Mouse (Mus musculus) cortical plate, adult 2 months (tissue): ENCODE measurements around the gene Rps3. TPM values are rescaled to one million over a fixed set of nuclear protein-coding genes. Genes with fewer than 3 reads are reported as not detected.

Source experiments
- H3K27ac ChIP-seq: fragments of 200-500 bp; 2 replicates; pipeline ENCODE4 v1.5.1; 2012; ENCODE audit warnings: low read length, control low read depth, inconsistent platforms; ENCODE audit not compliant: insufficient read depth
- H3K4me1 ChIP-seq: fragments of 200-500 bp; 2 replicates; pipeline ENCODE4 v1.6.1; 2011; ENCODE audit warnings: low read length; ENCODE audit not compliant: control insufficient read depth, insufficient read depth
- H3K4me3 ChIP-seq: fragments of 200-500 bp; 2 replicates; pipeline ENCODE4 v1.5.1; 2011; ENCODE audit warnings: mild to moderate bottlenecking, low read length, control low read depth; ENCODE audit not compliant: insufficient read depth
- CTCF ChIP-seq: fragments of 200-500 bp; IDR thresholded peaks from 2 replicates; pipeline ENCODE4 v1.5.1; 2011; ENCODE audit warnings: mild to moderate bottlenecking, control low read depth, low read length; ENCODE audit not compliant: insufficient read depth; ENCODE audit errors: extremely low read depth
- POLR2A ChIP-seq: fragments of 200-500 bp; IDR thresholded peaks from 2 replicates; pipeline ENCODE4 v1.6.1; 2011; ENCODE audit warnings: mild to moderate bottlenecking, low read length, control low read depth; ENCODE audit not compliant: insufficient read depth; ENCODE audit errors: extremely low read depth
- polyA plus RNA-seq: library from polyadenylated mRNA; depleted of rRNA; stranded (reverse); fragments of >200 nt; gene quantifications from 2 replicates; pipeline ENCODE4 v1.2.3, GENCODE M21; 2012

Rps3 gene
- polyA plus RNA-seq, 1 experiment = 530 TPM

GRCm38 (mm10) chr7:99449063-99449462 is 34.5 kb downstream of the Rps3 start:
- Histone ChIP-seq H3K27ac (no peak overlapping the region), H3K4me1 (peaks cover 1% of the 10 kb centered on the region; the same call in 1 of the 2 replicates), H3K4me3 (no peak overlapping the region)
- TF ChIP-seq POLR2A = no peak
- no peak for TF ChIP-seq CTCF

GRCm38 (mm10) chr7:99448619-99449018 is 34.9 kb downstream of the Rps3 start:
- H3K27ac ChIP-seq = no peak overlapping the region

GRCm38 (mm10) chr7:99447323-99447722 is 36.2 kb downstream of the Rps3 start:
- Histone ChIP-seq H3K27ac (no peak overlapping the region), H3K4me1 (peaks cover 1% of the 10 kb centered on the region; the same call in 1 of the 2 replicates), H3K4me3 (no peak overlapping the region)
- TF ChIP-seq CTCF = no peak
- no peak for TF ChIP-seq POLR2A

More at GRCm38 (mm10) chr7:99448619-99449018, 34.9 kb downstream of the Rps3 start:
- H3K4me1 ChIP-seq = peaks cover 1% of the 10 kb centered on the region; the same call in 1 of the 2 replicates
- H3K4me3 ChIP-seq = no peak overlapping the region
- no peak for TF ChIP-seq CTCF
- TF ChIP-seq POLR2A = no peak

GRCm38 (mm10) chr7:99445833-99446232 is 37.7 kb downstream of the Rps3 start:
- no peak overlapping the region for H3K27ac ChIP-seq
- TF ChIP-seq POLR2A = no peak
- 0 out of 2 replicates have a peak, but pooled peaks have one; percentile 10 for TF ChIP-seq CTCF
- H3K4me3 ChIP-seq = no peak overlapping the region
- H3K4me1 ChIP-seq = peaks cover 1% of the 10 kb centered on the region; the same call in 1 of the 2 replicates

- Histone ChIP-seq H3K4me1 (no peaks in the 10 kb centered on the region), H3K27ac (no peak overlapping the region), H3K4me3 (no peak overlapping the region)
- TF ChIP-seq POLR2A (no peak), CTCF (peak; percentile 43; the same call in 1 of the 2 replicates)
Observed at GRCm38 (mm10) chr7:99444012-99444411, 39.5 kb downstream of the Rps3 start.

- Histone ChIP-seq H3K4me1 (no peaks in the 10 kb centered on the region), H3K27ac (no peak overlapping the region), H3K4me3 (no peak overlapping the region)
- TF ChIP-seq CTCF = no peak
Observed at GRCm38 (mm10) chr7:99443164-99443563, 40.4 kb downstream of the Rps3 start.

GRCm38 (mm10) chr7:99441534-99442072 is 41.9 kb downstream of the Rps3 start:
- TF ChIP-seq CTCF (no peak), POLR2A (no peak)
- Histone ChIP-seq H3K4me3 (no peak overlapping the region), H3K4me1 (no peaks in the 10 kb centered on the region), H3K27ac (no peak overlapping the region)

GRCm38 (mm10) chr7:99438881-99439280 is 44.7 kb downstream of the Rps3 start:
- no peak overlapping the region for H3K27ac ChIP-seq
- H3K4me3 ChIP-seq = no peak overlapping the region
- TF ChIP-seq CTCF = 0 out of 2 replicates have a peak, but pooled peaks have one; percentile 6
- TF ChIP-seq POLR2A = no peak
- H3K4me1 ChIP-seq = no peaks in the 10 kb centered on the region

- Histone ChIP-seq H3K4me3 (no peak overlapping the region), H3K4me1 (no peaks in the 10 kb centered on the region)
- TF ChIP-seq POLR2A (no peak), CTCF (no peak)
Observed at GRCm38 (mm10) chr7:99436530-99436929, 47.0 kb downstream of the Rps3 start.

GRCm38 (mm10) chr7:99434672-99435250 is 48.8 kb downstream of the Rps3 start:
- Histone ChIP-seq H3K27ac (no peak overlapping the region), H3K4me1 (no peaks in the 10 kb centered on the region), H3K4me3 (no peak overlapping the region)
- TF ChIP-seq POLR2A = no peak
- TF ChIP-seq CTCF = no peak

More at GRCm38 (mm10) chr7:99436530-99436929, 47.0 kb downstream of the Rps3 start:
- no peak overlapping the region for H3K27ac ChIP-seq

GRCm38 (mm10) chr7:99432863-99433262 is 50.7 kb downstream of the Rps3 start:
- H3K4me3 ChIP-seq = no peak overlapping the region
- H3K4me1 ChIP-seq = no peaks in the 10 kb centered on the region
- no peak overlapping the region for H3K27ac ChIP-seq
- TF ChIP-seq CTCF (no peak), POLR2A (no peak)
